Mouse (Mus musculus): ENCODE results near the gene Tlr9.

Gene Tlr9

DNA sequence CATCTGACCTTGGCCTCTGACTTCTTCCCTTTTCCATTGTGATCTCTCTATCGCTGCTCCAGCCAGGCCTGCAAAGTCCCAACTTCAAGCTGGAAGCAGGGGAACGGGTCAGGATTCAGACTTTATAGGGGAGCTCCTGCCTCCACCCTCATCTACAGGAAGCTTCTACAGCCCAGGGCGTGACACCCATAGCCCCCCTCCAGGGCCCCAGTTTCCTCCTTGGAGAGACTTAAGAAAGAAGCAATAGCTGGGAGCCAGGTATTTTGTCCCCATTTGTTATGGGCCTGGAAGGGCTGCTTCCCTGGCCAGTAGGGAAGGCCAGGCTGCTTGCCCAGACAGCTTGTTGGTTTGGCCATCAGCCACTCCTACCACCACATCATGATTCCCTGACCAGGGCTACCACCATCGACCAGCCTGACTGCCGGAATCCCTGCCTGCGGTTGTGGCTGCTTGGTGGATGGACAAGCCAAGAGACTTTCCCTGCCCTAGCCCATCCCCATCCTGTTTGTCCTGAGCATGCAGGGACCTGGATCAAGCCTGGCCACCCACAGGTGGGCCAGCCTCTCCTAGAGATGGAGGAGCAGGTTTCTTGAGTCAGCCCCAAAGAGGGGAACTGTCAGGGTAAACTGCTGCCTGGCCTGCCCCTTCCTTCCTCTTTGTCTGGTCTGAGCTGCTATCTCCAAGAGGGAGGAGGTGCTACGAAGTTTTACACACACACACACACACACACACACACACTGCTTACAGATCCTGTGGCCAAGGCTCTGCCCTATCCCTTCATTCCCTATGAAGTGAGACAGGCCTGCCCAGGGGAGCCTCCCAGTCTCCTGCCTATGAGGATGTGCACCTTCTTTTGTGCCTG lies 18.2 kb upstream of the Tlr9 start:
- no peak for DNase-seq (ENCODE audit: low read depth, low spot score)

DNA sequence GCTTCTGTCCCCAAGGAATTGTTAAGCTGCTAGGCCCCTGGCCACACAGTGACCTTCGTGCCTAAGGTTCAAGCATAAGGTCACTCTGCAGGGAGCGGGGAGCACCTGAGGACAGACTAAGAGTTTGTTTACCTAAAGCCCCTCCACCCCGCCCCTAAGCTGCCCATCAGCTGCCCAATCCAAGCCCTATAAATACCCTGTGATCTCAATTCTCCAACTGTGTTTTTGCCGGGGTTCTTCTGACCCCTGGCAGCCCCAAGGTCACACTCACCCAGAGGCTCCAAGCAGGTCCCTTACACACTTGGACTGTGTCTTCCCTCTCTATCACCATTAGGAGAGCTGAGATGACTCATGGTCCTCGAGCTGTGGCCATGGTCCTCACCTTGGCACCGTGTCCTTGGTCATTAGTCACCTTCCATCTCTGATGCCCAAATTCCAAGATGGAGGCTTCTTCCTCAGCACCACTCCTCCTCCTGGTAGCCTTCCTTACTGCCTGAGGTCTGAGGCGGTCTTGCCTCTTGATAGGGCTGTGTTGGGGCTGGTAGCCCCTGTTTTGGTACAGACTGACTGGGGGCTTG lies 16.6 kb upstream of the Tlr9 start:
- DNase-seq (ENCODE audit: low read depth, low spot score) = no peak

GRCm38 (mm10) chr9:106206515-106206914 lies 15.9 kb upstream of the Tlr9 start:
- no peak for DNase-seq (ENCODE audit: low read depth, low spot score)

DNA sequence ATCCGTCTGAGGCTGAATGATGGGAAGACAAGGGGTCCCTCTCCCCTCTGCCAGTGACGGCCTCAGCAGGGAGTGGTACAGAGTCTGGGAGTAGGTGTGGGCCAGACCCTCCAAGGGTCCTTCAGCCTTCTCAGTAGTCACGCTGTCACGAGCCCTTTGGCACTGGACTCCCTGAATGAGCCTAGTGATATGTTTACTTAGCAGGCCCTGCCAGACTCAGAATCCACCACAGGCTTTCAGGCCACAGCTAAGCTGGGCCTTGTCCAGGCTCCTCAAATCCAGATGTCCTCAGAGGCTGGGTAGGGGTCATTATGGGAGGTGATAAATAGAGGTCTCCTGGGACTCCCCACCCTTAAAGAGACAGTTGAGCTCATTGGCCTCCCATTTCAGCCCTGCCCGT lies 14.2 kb upstream of the Tlr9 start:
- DNase-seq (ENCODE audit: low read depth, low spot score) = no peak

- DNase-seq (ENCODE audit: low read depth, low spot score) = no peak
Measured at GRCm38 (mm10) chr9:106209954-106210353, 12.4 kb upstream of the Tlr9 start.

- no peak for DNase-seq (ENCODE audit: low read depth, low spot score)
Measured at GRCm38 (mm10) chr9:106210853-106211609, 11.4 kb upstream of the Tlr9 start.

DNA sequence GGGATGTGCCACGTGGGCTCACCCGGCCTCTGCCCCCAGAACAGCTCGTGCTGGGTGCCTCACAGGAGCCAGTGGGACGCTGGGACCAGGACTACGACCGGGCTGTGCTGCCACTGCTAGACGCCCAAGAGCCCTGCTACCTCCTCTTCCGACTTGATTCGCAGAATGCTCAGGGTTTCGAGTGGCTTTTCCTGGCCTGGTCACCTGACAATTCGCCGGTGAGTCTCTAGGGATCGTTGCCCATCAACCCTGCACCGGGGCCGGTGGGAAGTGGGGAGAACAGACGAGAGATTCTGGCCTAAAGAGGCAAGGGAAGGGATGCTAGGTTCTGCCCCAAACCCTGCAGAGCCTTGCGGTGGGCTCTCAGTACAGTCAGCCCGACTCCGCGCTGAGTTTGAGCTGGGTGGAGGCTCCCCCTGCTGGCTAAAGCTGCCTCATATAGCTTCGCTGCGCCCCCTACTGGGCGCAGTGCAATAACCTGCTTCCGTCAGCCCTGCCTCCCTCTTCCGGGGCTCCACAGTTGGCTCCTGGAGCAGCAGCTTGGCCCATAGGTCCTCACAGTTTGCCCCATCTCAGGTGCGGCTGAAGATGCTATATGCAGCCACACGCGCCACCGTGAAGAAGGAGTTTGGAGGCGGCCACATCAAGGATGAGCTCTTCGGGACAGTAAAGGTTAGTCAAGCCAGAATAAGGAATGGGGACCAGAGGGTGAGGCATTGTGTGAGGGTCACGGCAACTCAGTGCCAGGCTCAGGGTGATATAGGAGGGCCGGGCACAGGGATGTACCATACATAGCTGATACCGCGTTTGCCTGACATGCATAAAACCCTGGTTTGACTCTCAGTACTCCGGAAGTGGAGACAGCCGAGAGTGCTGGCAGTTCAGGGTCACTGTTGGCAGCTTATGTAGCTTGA lies 10.5 kb upstream of the Tlr9 start:
- DNase-seq (ENCODE audit: low read depth, low spot score) = peak; percentile 52

- DNase-seq (ENCODE audit: low read depth, low spot score) = no peak
Measured at GRCm38 (mm10) chr9:106212594-106212981, 9.8 kb upstream of the Tlr9 start.

DNA sequence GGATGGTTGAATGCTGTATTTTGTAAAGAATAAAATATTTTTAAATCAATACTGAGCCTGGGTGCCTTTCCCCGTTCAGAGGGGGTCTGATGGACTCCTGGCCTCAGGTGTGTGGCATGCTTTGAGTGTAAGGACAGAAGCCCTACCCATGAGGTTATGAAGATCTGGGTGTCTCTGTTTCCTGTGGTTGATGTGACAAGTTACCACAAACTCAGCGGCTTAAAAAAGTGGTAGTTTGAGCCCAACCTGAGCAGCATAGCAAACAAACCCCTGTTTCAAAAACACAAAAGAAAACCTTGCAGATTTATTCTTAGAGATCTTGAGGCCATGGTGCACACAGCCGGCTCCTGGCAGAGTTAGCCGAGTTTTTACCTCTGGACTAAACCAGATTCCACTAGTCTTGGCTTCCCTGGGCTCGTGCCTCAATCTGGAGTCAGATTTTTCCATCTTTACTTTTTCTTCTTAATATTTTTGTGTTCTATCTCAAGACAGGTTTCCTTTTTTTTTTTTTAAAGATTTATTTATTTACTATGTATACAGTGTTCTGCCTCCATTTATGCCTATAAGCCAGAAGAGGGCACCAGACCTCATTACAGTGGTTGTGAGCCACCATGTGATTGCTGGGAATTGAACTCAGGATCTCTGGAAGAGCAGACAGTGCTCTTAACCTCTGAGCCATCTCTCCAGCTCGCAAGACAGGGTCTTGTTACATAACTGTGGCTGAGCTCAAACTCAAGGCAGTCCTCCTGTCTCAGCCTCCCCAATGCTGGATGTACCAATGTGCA lies 6.9 kb upstream of the Tlr9 start:
- DNase-seq (ENCODE audit: low read depth, low spot score) = no peak

DNA sequence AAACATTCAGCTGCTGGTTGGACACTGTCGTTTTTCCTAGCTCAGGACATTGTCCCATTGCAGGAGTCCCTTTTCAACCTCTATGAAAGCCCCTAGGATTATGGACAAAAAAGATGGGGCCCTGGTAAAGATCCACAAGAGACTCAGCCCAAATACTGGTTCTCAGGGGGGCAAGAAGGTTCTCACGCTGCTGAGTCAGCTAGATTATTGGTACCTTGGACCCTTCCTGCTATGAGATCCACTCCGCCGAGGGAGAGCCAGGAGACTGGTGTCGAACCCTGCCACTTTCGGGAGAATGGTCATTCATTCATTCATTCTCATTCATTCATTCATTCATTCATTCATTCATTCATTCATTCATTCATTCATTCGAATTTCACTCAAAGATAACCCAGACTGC lies 5.4 kb upstream of the Tlr9 start:
- DNase-seq (ENCODE audit: low read depth, low spot score) = no peak

DNA sequence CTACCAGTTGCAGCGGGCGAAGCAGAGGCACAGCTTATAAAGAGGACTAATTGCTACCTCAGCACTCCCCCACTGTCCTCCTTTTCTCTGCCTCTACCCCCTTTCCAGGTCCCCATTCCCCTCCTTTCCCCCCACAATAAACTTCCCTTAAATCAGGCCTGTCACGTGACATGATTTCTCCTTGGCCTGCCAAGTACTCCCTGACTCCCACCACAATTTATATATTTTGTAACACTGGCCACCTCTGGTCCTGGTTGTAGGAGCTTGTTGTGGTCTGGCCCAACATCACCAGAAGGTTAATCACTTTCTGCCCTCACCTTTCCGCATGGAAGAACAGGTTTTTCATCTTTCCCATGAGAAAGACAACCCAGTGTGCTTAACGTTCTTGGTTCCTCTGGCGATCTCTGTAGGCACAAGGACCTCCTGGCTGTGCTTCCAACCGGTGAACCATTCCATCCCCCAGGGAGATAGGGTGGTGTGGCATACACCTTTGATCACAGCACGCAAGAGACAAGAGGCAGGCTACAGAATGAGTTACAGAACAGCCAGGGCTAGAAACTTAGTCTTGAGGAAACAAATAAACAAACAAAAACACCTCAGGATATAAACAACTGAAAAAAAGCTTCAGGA lies 1.4 kb upstream of the Tlr9 start:
- no peak for DNase-seq (ENCODE audit: low read depth, low spot score)

GRCm38 (mm10) chr9:106222994-106223393 lies 596 bp downstream of the Tlr9 start:
- DNase-seq (ENCODE audit: low read depth, low spot score) = no peak

DNA sequence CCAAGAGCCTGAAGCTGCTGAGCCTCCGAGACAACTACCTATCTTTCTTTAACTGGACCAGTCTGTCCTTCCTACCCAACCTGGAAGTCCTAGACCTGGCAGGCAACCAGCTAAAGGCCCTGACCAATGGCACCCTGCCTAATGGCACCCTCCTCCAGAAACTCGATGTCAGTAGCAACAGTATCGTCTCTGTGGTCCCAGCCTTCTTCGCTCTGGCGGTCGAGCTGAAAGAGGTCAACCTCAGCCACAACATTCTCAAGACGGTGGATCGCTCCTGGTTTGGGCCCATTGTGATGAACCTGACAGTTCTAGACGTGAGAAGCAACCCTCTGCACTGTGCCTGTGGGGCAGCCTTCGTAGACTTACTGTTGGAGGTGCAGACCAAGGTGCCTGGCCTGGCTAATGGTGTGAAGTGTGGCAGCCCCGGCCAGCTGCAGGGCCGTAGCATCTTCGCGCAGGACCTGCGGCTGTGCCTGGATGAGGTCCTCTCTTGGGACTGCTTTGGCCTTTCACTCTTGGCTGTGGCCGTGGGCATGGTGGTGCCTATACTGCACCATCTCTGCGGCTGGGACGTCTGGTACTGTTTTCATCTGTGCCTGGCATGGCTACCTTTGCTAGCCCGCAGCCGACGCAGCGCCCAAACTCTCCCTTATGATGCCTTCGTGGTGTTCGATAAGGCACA lies 3.2 kb downstream of the Tlr9 start:
- DNase-seq (ENCODE audit: low read depth, low spot score) = no peak

GRCm38 (mm10) chr9:106226151-106226682 lies 3.8 kb downstream of the Tlr9 start:
- DNase-seq (ENCODE audit: low read depth, low spot score) = no peak

DNA sequence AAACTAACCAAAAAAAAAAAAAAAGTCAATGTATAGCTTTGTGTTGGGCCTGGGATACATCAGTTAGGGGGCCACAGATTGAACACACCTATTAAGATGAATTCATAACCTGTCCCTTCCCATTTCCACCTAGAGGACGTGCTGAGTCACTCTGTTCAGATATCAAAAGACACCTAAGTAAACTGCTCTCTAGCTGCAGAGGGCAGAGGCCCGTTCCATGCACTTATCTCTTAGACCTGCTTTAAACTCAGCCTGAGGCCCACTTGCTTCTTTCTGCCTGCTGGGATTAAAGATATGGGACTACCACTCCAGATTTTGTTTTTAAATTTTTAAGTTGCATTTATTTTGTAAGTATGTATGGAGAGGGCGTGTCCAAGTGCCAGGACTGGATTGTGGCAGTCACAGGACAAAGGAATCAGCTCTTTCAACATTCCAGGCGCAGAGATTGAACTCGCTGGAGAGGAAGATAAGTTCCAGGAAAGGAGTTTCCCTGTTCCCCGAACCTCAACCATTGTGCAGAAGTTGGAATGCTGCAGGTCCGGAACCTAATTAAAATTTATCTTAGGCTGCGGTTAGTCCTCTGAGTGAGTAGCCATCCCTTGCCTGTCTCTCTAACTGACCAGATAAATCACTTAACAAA lies 5.5 kb downstream of the Tlr9 start:
- DNase-seq (ENCODE audit: low read depth, low spot score) = no peak

DNA sequence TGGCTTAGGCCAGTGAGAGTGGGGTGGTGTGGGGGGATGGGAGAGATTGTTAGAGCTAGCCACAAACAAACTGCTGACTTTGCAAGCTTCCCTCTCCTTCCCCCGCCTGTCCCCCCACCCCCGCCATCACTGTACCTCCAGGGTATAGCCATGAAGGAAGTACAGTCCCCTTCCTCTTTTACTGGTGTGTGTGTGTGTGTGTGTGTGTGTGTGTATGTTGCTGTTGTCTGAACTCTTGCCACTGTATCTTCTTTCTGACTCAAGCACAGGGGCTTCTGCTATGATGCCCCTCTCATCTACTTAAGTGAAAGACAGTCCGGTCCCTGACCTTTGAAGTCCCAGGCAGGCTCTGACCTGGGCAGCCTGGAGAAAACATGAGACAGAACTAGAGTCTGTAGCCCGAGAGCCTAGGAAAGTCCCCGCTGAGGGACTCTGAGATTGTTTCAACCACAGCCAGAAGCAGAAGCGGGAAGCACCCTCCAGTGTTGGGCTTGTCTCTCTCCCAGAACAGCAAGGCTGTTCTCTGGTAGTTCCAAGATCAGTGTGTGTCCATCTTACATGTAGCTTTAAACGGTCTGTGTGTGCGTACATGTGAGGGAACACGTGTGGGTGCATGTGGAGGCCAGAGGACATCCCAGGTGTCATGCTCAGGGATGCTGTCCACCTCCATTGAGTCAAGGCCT lies 7.8 kb downstream of the Tlr9 start:
- DNase-seq (ENCODE audit: low read depth, low spot score) = no peak

DNA sequence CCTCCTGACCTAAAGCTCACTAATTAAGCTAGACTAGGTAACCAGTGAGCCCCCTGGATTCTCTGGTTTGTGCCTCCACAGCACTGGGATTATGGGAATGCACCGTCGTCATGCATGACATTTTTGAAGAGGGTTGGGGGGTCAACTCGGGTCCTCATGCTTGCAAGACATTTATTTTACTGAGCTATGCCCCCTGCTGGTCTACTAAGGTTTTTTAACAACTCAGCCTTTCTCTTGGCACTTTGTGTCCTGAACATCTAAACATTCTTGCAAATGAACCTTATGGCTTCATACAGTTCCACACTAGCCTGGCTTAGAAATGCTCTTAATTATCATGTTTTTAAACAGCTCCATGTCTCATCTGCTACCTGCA lies 8.3 kb downstream of the Tlr9 start:
- no peak for DNase-seq (ENCODE audit: low read depth, low spot score)

DNA sequence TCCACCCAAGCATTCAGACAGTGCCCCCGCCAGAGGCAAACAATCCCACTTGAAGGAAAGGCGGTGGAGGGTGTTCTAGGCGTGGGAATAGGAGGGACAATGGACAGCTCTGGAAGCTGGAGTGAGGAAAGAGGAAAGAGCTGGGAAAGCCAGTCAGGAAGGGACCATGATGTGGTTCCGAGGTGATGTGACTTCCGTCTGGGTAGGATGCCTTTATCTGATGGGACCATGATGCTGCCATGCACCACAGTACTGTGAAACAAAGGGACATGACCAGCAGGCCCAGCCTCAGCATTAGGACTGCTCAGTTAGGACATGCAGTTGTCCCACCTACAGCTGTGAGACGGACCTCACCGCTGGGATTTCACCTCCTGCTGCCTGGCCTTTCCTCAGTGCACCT lies 8.8 kb downstream of the Tlr9 start:
- DNase-seq (ENCODE audit: low read depth, low spot score) = no peak

All from brain, embryonic 18.5 days (tissue).